Mouse (Mus musculus) MEL (cell line): Measurements from ENCODE around the gene Camk1d. TPM values are rescaled to one million over a fixed set of nuclear protein-coding genes. Genes with fewer than 3 reads are reported as not detected.

Source experiments
- DNase-seq: peaks from one replicate; pipeline ENCODE4 v3.0.0; 2011; ENCODE audit warnings: low read depth, low spot score
- H3K27ac ChIP-seq: 2 replicates; pipeline ENCODE4 v1.5.1; 2012; ENCODE audit warnings: low read depth, mild to moderate bottlenecking, control low read depth, low read length, moderate library complexity; ENCODE audit not compliant: control insufficient read depth
- H3K27me3 ChIP-seq, 2 experiments: fragments of 150-350 bp in 1 of 2; sonication (generic) in 1 of 2; 2 replicates each; pipeline ENCODE4 v1.6.1; 2012; ENCODE audit warnings: low read length in 2 of 2, mild to moderate bottlenecking in 2 of 2, improper control_type of control experiment in 1 of 2, moderate library complexity in 1 of 2; ENCODE audit not compliant: insufficient read depth in 2 of 2, control insufficient read depth in 1 of 2
- H3K36me3 ChIP-seq, 2 experiments: 2 replicates each; pipeline ENCODE4 v1.6.1; 2012 to 2014; ENCODE audit warnings: low read length in 2 of 2, improper control_type of control experiment in 1 of 2, inconsistent platforms in 1 of 2, mild to moderate bottlenecking in 1 of 2; ENCODE audit not compliant: insufficient read depth in 2 of 2, control insufficient read depth in 1 of 2
- H3K4me1 ChIP-seq, 2 experiments: fragments of 150-350 bp in 1 of 2; sonication (generic) in 1 of 2; 2 replicates each; pipeline ENCODE4 v1.6.1; 2012; ENCODE audit warnings: low read length in 2 of 2, improper control_type of control experiment in 1 of 2, mild to moderate bottlenecking in 1 of 2; ENCODE audit not compliant: insufficient read depth in 2 of 2, control insufficient read depth in 1 of 2
- H3K4me3 ChIP-seq, 2 experiments: fragments of 150-350 bp in 1 of 2; sonication (generic) in 1 of 2; 2 replicates each; pipeline ENCODE4 v1.5.1; 2012; ENCODE audit warnings: low read depth in 2 of 2, low read length in 2 of 2, mild to moderate bottlenecking in 2 of 2, moderate library complexity in 2 of 2, control low read depth in 1 of 2, improper control_type of control experiment in 1 of 2; ENCODE audit not compliant: control insufficient read depth in 1 of 2, insufficient read depth in 1 of 2
- H3K79me2 ChIP-seq: 2 replicates; pipeline ENCODE4 v1.6.1; 2012; ENCODE audit warnings: mild to moderate bottlenecking, low read length, moderate library complexity; ENCODE audit not compliant: control insufficient read depth, poor library complexity, insufficient read depth
- H3K9ac ChIP-seq: 2 replicates; pipeline ENCODE4 v1.6.1; 2012; ENCODE audit warnings: low read depth, mild to moderate bottlenecking, control low read depth, low read length, moderate library complexity; ENCODE audit not compliant: control insufficient read depth, poor library complexity, severe bottlenecking
- H3K9me3 ChIP-seq: fragments of 150-350 bp; sonication (generic); replicated peaks from 2 replicates; pipeline ENCODE4 v1.6.1; 2012; ENCODE audit warnings: mild to moderate bottlenecking, low read length, improper control_type of control experiment, moderate library complexity; ENCODE audit not compliant: insufficient read depth
- CHD1 ChIP-seq: IDR thresholded peaks from 2 replicates; pipeline ENCODE4 v1.6.1; 2012; ENCODE audit warnings: low read depth, mild to moderate bottlenecking, inconsistent platforms, low read length, improper control_type of control experiment
- CHD2 ChIP-seq: IDR thresholded peaks from 2 replicates; pipeline ENCODE4 v1.6.1; 2011; ENCODE audit warnings: low read length, improper control_type of control experiment
- GABPA ChIP-seq: IDR thresholded peaks from 2 replicates; pipeline ENCODE4 v1.6.1; 2012; ENCODE audit warnings: low read depth, mild to moderate bottlenecking, inconsistent platforms, low read length, improper control_type of control experiment, moderate library complexity
- HCFC1 ChIP-seq: IDR thresholded peaks from 2 replicates; pipeline ENCODE4 v1.6.1; 2012; ENCODE audit warnings: low read depth, mild to moderate bottlenecking, inconsistent platforms, low read length, improper control_type of control experiment, moderate library complexity
- KAT2A ChIP-seq: conservative IDR thresholded peaks from 2 replicates; pipeline ENCODE4 v1.6.1; 2012; ENCODE audit warnings: low read depth, low read length, improper control_type of control experiment, inconsistent platforms
- MYB ChIP-seq: IDR thresholded peaks from 2 replicates; pipeline ENCODE4 v1.6.1; 2011; ENCODE audit warnings: mild to moderate bottlenecking, low read depth, low read length, improper control_type of control experiment
- MYC ChIP-seq: IDR thresholded peaks from 2 replicates; pipeline ENCODE4 v1.6.1; 2011; ENCODE audit warnings: low read depth, mild to moderate bottlenecking, low read length, improper control_type of control experiment, moderate library complexity
- POLR2AphosphoS5 ChIP-seq: IDR thresholded peaks from 2 replicates; pipeline ENCODE4 v1.6.1; 2012; ENCODE audit warnings: low read depth, borderline replicate concordance, mild to moderate bottlenecking, inconsistent platforms, low read length, moderate library complexity, mixed read lengths
- UBTF ChIP-seq: IDR thresholded peaks from 2 replicates; pipeline ENCODE4 v1.6.1; 2012; ENCODE audit warnings: low read depth, mild to moderate bottlenecking, inconsistent platforms, low read length, improper control_type of control experiment, moderate library complexity, borderline replicate concordance; ENCODE audit not compliant: insufficient read depth
- USF1 ChIP-seq: IDR thresholded peaks from 2 replicates; pipeline ENCODE4 v1.6.1; 2014; ENCODE audit warnings: low read depth, mild to moderate bottlenecking, inconsistent platforms, low read length, improper control_type of control experiment, moderate library complexity
- ZMIZ1 ChIP-seq: IDR thresholded peaks from 2 replicates; pipeline ENCODE4 v1.6.1; 2012; ENCODE audit warnings: low read depth, mild to moderate bottlenecking, inconsistent platforms, low read length, improper control_type of control experiment, moderate library complexity
- polyA plus RNA-seq, 2 experiments: library from polyadenylated mRNA; stranded (reverse) in 1 of 2; unstranded in 1 of 2; fragments of >175 nt in 1 of 2; fragments of >200 nt in 1 of 2; gene quantifications; 2 replicates each; pipeline versions ENCODE4 v1.2.1 to v1.2.4; 2012; ENCODE audit warnings: low replicate concordance in 2 of 2, low read depth in 1 of 2; ENCODE audit not compliant: insufficient read length in 2 of 2, insufficient read depth in 1 of 2, missing spikeins in 1 of 2
- total RNA-seq: library from RNA; depleted of rRNA; stranded (reverse); fragments of 300-350 nt; gene quantifications from 2 replicates; pipeline ENCODE4 v1.2.3, GENCODE M21; 2012

Gene Camk1d
- total and polyA plus RNA-seq, 3 experiments, result 2.9 to 4.4 TPM; not detected in 1

- H3K79me2 ChIP-seq, result no peaks in the 10 kb centered on the region
- H3K9ac ChIP-seq, result no peak overlapping the region
- peaks cover 12 to 33% of the 10 kb centered on the region in 2 experiments for H3K4me1 ChIP-seq
- H3K4me3 ChIP-seq, result no peak overlapping the region
- DNase-seq, result no peak
- no peak overlapping the region for H3K27ac ChIP-seq
- H3K9me3 ChIP-seq, result no peaks in the 10 kb centered on the region
- H3K36me3 ChIP-seq, result peaks cover 0 to 28% of the 10 kb centered on the region in 2 experiments; a peak in 2 of 4 replicates
- no peak for TF ChIP-seq GABPA
- no peak for TF ChIP-seq KAT2A
- no peaks in the 10 kb centered on the region for H3K27me3 ChIP-seq
Observed at GRCm38 (mm10) chr2:5673816-5674215, 40.5 kb downstream of the Camk1d start.

- H3K27ac ChIP-seq, result no peak overlapping the region
Observed at GRCm38 (mm10) chr2:5672906-5673589, 41.3 kb downstream of the Camk1d start.

GRCm38 (mm10) chr2:5670146-5670545 lies 44.2 kb downstream of the Camk1d start:
- H3K36me3 ChIP-seq, result peaks cover 0 to 8% of the 10 kb centered on the region in 2 experiments; a peak in 2 of 4 replicates
- H3K27me3 ChIP-seq, result no peaks in the 10 kb centered on the region
- no peak overlapping the region for H3K4me3 ChIP-seq
- TF ChIP-seq POLR2AphosphoS5, result no peak
- no peak for TF ChIP-seq UBTF
- TF ChIP-seq USF1, result no peak
- TF ChIP-seq MYC, result no peak
- no peak for TF ChIP-seq MYB
- TF ChIP-seq ZMIZ1, result no peak
- TF ChIP-seq CHD2, result no peak
- no peak for TF ChIP-seq CHD1
- no peak for TF ChIP-seq GABPA
- no peak overlapping the region for H3K9ac ChIP-seq
- DNase-seq, result no peak
- no peak overlapping the region for H3K27ac ChIP-seq
- H3K9me3 ChIP-seq, result no peaks in the 10 kb centered on the region
- peaks cover 6 to 11% of the 10 kb centered on the region in 2 experiments for H3K4me1 ChIP-seq
- no peaks in the 10 kb centered on the region for H3K79me2 ChIP-seq

More at GRCm38 (mm10) chr2:5672906-5673589, 41.3 kb downstream of the Camk1d start:
- Histone ChIP-seq H3K36me3 (peaks cover 0 to 25% of the 10 kb centered on the region in 2 experiments; a peak in 2 of 4 replicates), H3K27me3 (no peaks in the 10 kb centered on the region), H3K9ac (no peak overlapping the region), H3K9me3 (no peaks in the 10 kb centered on the region), H3K4me1 (peaks cover 10 to 30% of the 10 kb centered on the region in 2 experiments), H3K4me3 (no peak overlapping the region), H3K79me2 (no peaks in the 10 kb centered on the region)
- DNase-seq, result no peak
- TF ChIP-seq HCFC1, result no peak
- TF ChIP-seq KAT2A, result no peak
- TF ChIP-seq ZMIZ1, result no peak
- TF ChIP-seq MYB, result no peak
- no peak for TF ChIP-seq MYC
